Mouse (Mus musculus): Measurements from ENCODE around the gene Ap1m1.

- no peak for TF ChIP-seq CTCF (IDR thresholded peaks at IDR 0.05; ENCODE audit: borderline replicate concordance, insufficient read depth, low read length)
- TF ChIP-seq POLR2A (IDR thresholded peaks at IDR 0.05; ENCODE audit: low read depth, low read length): no peak
Measured at GRCm38 (mm10) chr8:72266671-72267070, 26.9 kb downstream of the Ap1m1 start.
